10 mouse cellular contexts compared by ENCODE assay signal in genomic region chr1:67181165-67181564, GRCm38 (mm10). TPM values are rescaled to one million over a fixed set of nuclear protein-coding genes. Genes with fewer than 3 reads are reported as not detected.
DNase-seq lines count a peak whose midpoint lies in the region; ATAC-seq and TF ChIP-seq lines count a peak whose summit lies in the region.
"Had no signal": no experiment of that assay in that cellular context is flagged by ENCODE, and none has a peak within 500 bp of the region (broad histone marks: within the 10 kb centered on the region; RNA-seq: fewer than 3 reads in every experiment).

No protein-coding gene starts in this region.

- peak; percentile 52 for DNase-seq in kidney, adult 2 months
- no peak for DNase-seq in kidney, adult 11 months
- DNase-seq in adrenal gland, adult 2 months, result peak; percentile 35
- peak; percentile 49 for DNase-seq in embryo, embryonic 9.5 days (ENCODE audit: extremely low spot score)
- DNase-seq in left cerebral cortex, postnatal 25 days (ENCODE audit: low spot score in 2 of 2), result peak; percentile 66 to 72
- DNase-seq in spleen, postnatal 36 days (ENCODE audit: low spot score in 2 of 2), result no peak

- no peaks in the 10 kb centered on the region for H3K36me3 ChIP-seq in kidney, adult 2 months (ENCODE audit: control insufficient read depth, insufficient read depth, low read length)
- no peaks in the 10 kb centered on the region for H3K36me3 ChIP-seq in hindbrain, embryonic 13.5 days
- H3K36me3 ChIP-seq in neural tube, embryonic 14.5 days (ENCODE audit: control insufficient read depth, insufficient read depth, low read length), result no peaks in the 10 kb centered on the region
- H3K36me3 ChIP-seq: embryonic facial prominence, embryonic 15.5 days had no signal

- H3K4me1 ChIP-seq in kidney, adult 2 months (ENCODE audit: control insufficient read depth, insufficient read depth, low read length), result no peaks in the 10 kb centered on the region
- peaks cover 6% of the 10 kb centered on the region; the same call in 1 of the 2 replicates for H3K4me1 ChIP-seq in hindbrain, embryonic 13.5 days (replicated peaks)
- H3K4me1 ChIP-seq in neural tube, embryonic 14.5 days (ENCODE audit: control insufficient read depth, insufficient read depth, low read length), result no peaks in the 10 kb centered on the region; the same call in 1 of the 2 replicates
- H3K4me1 ChIP-seq: embryonic facial prominence, embryonic 15.5 days had no signal

- H3K9ac ChIP-seq in hindbrain, embryonic 13.5 days, result no peak overlapping the region
- H3K9ac ChIP-seq in neural tube, embryonic 14.5 days (replicated peaks; ENCODE audit: low read depth, low read length), result no peak overlapping the region
- H3K9ac ChIP-seq: embryonic facial prominence, embryonic 15.5 days had no signal

- TF ChIP-seq POLR2A in kidney, adult 2 months (IDR thresholded peaks at IDR 0.05; ENCODE audit: low read depth, low read length), result no peak

- H3K27ac ChIP-seq in kidney, adult 2 months (ENCODE audit: insufficient read depth, low read depth, low read length), result no peak overlapping the region
- no peak overlapping the region for H3K27ac ChIP-seq in hindbrain, embryonic 13.5 days
- H3K27ac ChIP-seq in neural tube, embryonic 14.5 days (ENCODE audit: low read depth, low read length), result no peak overlapping the region
- H3K27ac ChIP-seq: embryonic facial prominence, embryonic 15.5 days had no signal

- H3K27me3 ChIP-seq in kidney, adult 2 months (replicated peaks; ENCODE audit: control insufficient read depth, insufficient read depth, low read length), result no peaks in the 10 kb centered on the region
- no peaks in the 10 kb centered on the region for H3K27me3 ChIP-seq in hindbrain, embryonic 13.5 days
- H3K27me3 ChIP-seq in neural tube, embryonic 14.5 days (ENCODE audit: control insufficient read depth, insufficient read depth, low read length), result no peaks in the 10 kb centered on the region
- H3K27me3 ChIP-seq: embryonic facial prominence, embryonic 15.5 days had no signal

- WGBS in kidney, adult 2 months, result 5% methylated on average over 7 of the region's 7 CpGs
- WGBS in hindbrain, embryonic 13.5 days, result 13% methylated on average over 7 of the region's 7 CpGs
- WGBS in neural tube, embryonic 14.5 days, result 6% methylated on average over 7 of the region's 7 CpGs

- 0 out of 2 replicates have a peak, but pooled peaks have one; percentile 28 for ATAC-seq in hindbrain, embryonic 13.5 days (ENCODE audit: low FRiP score)
- 0 out of 2 replicates have a peak, but pooled peaks have one; percentile 61 for ATAC-seq in neural tube, embryonic 14.5 days (ENCODE audit: low read depth)

- peak; percentile 62 for TF ChIP-seq CTCF in kidney, adult 2 months (conservative IDR thresholded peaks at IDR 0.05; ENCODE audit: insufficient read depth, insufficient read length, low read depth, low read length)

- no peaks in the 10 kb centered on the region for H3K9me3 ChIP-seq in hindbrain, embryonic 13.5 days
- H3K9me3 ChIP-seq in neural tube, embryonic 14.5 days (ENCODE audit: control insufficient read depth, low read length), result no peaks in the 10 kb centered on the region
- H3K9me3 ChIP-seq: embryonic facial prominence, embryonic 15.5 days had no signal

- H3K4me2 ChIP-seq in hindbrain, embryonic 13.5 days, result no peak overlapping the region
- H3K4me2 ChIP-seq in neural tube, embryonic 14.5 days (ENCODE audit: low read depth, low read length), result no peak overlapping the region
- H3K4me2 ChIP-seq: embryonic facial prominence, embryonic 15.5 days had no signal

- intact Hi-C loops in left cerebral cortex, postnatal 25 days (cut with DNase I), result loop anchor here (2.0 kb wide), 1 partner anchor 1958 kb away; no protein-coding TSS in a partner anchor

- H3K4me3 ChIP-seq in kidney, adult 2 months (ENCODE audit: insufficient read depth, low read depth, low read length), result no peak overlapping the region
- H3K4me3 ChIP-seq in hindbrain, embryonic 13.5 days, result no peak overlapping the region
- H3K4me3 ChIP-seq in neural tube, embryonic 14.5 days (ENCODE audit: low read depth, low read length), result no peak overlapping the region
- H3K4me3 ChIP-seq: embryonic facial prominence, embryonic 15.5 days; myocyte had no signal

RNA-seq across cellular contexts. Expression of gene Cps1, which starts 58.3 kb away (rescaled TPM):
- polyA plus RNA-seq in kidney, adult 2 months (2012; rRNA removed), result 0.03 TPM in 1 of 2 replicates, not detected in the other
- total RNA-seq in adrenal gland, adult 2 months (2021), result 1 to 10 TPM in 1 of 2 experiments, under 1 TPM in 1; 0.14 to 6.0 TPM
- polyA plus RNA-seq in adrenal gland, adult 2 months (2012; rRNA removed), result 0.10 TPM in 1 of 2 replicates, not detected in the other
- 0.16 and 0.22 TPM in 2 replicates for polyA plus RNA-seq in hindbrain, embryonic 13.5 days (2015; fragmentation: Nextera tagmentation; extraction: Ambion mirVana)
- under 1 TPM; 0.25 to 0.37 TPM for total RNA-seq in left cerebral cortex, postnatal 25 days (2021)
- polyA plus RNA-seq in neural tube, embryonic 14.5 days (2014; fragmentation: Nextera tagmentation; extraction: Ambion mirVana), result 0.40 and 0.44 TPM in 2 replicates

Comparison
In these comparisons a context has a peak if more than half of its experiments do, and no peak if none do; other contexts are left out.
1. DNase-seq: peak in kidney, adult 2 months (single experiment), adrenal gland, adult 2 months (single experiment), embryo, embryonic 9.5 days (single experiment) and left cerebral cortex, postnatal 25 days (2 of 2); none in kidney, adult 11 months (single experiment) and spleen, postnatal 36 days (0 of 2).